Mouse (Mus musculus): Measurements from ENCODE around the gene Hba-a1. TPM values are rescaled to one million over a fixed set of nuclear protein-coding genes. Genes with fewer than 3 reads are reported as not detected.

Hba-a1 gene
- polyA plus RNA-seq, 1 experiment from 2014 or later, result 2,517 TPM

DNA sequence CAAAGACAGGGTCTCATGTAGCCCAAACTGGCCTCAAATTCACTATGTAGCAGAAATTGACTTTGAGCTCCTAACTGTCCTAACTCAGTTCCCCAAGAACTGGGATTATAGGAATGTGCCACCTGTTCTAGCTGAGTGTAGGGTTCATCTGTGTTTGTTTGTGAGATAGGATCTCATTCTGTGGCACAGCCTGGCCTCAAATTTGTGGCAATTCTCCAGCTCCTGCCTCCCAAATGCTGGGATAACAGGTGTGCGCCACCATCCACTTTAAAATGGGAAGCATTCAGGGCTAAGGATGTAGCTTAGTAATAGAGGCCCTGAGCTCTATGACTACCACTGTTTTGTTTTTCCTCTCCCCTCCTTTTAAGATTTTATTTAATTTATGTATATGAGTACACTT, 30.2 kb upstream of the Hba-a1 start:
- Histone ChIP-seq H3K4me1 (replicated peaks; ENCODE audit: control insufficient read depth, insufficient read depth, low read length) (no peaks in the 10 kb centered on the region), H3K4me2 (replicated peaks) (no peak overlapping the region), H3K9ac (no peak overlapping the region), H3K27me3 (ENCODE audit: control insufficient read depth, insufficient read depth, low read length) (no peaks in the 10 kb centered on the region), H3K4me3 (replicated peaks; ENCODE audit: low read length) (no peak overlapping the region), H3K27ac (no peak overlapping the region), H3K36me3 (replicated peaks; ENCODE audit: control insufficient read depth, insufficient read depth) (peaks cover 58% of the 10 kb centered on the region), H3K9me3 (ENCODE audit: control insufficient read depth, low read length) (no peaks in the 10 kb centered on the region)
- ATAC-seq (ENCODE audit: low FRiP score) (no peak), DNase-seq (ENCODE audit: low spot score) (no peak)
- 86% methylated on average over 1 of the region's 1 CpGs for WGBS

DNA sequence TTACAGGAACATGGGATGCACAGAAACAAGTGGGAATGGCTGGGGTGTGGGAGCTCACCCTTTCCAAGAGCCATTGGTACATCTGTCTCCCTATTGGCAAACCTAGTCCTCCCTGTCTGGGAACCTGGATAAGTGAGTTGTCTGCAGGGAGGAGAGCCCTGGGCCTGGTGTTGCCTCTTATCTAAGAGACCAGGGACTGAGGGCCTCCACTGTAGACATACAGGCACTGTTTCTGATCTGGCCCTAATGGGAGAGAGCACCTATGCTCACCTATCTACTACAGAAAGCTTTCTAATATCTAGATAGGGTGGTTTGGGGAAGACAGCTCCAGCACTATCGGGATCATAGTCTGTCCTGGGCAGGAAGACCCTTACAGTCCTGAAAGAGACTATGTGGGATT, 27.2 kb upstream of the Hba-a1 start:
- no peaks in the 10 kb centered on the region for H3K9me3 ChIP-seq (ENCODE audit: control insufficient read depth, low read length)
- H3K4me2 ChIP-seq (replicated peaks), result no peak overlapping the region
- DNase-seq (ENCODE audit: low spot score), result no peak
- H3K27ac ChIP-seq, result no peak overlapping the region
- WGBS, result 97% methylated on average over 1 of the region's 1 CpGs
- H3K36me3 ChIP-seq (replicated peaks; ENCODE audit: control insufficient read depth, insufficient read depth), result peaks cover 51% of the 10 kb centered on the region
- no peaks in the 10 kb centered on the region for H3K4me1 ChIP-seq (replicated peaks; ENCODE audit: control insufficient read depth, insufficient read depth, low read length)
- no peak for ATAC-seq (ENCODE audit: low FRiP score)
- peak overlapping the region; percentile 24; the same call in 1 of the 2 replicates for H3K9ac ChIP-seq
- H3K4me3 ChIP-seq (replicated peaks; ENCODE audit: low read length), result no peak overlapping the region
- H3K27me3 ChIP-seq (ENCODE audit: control insufficient read depth, insufficient read depth, low read length), result no peaks in the 10 kb centered on the region

DNA sequence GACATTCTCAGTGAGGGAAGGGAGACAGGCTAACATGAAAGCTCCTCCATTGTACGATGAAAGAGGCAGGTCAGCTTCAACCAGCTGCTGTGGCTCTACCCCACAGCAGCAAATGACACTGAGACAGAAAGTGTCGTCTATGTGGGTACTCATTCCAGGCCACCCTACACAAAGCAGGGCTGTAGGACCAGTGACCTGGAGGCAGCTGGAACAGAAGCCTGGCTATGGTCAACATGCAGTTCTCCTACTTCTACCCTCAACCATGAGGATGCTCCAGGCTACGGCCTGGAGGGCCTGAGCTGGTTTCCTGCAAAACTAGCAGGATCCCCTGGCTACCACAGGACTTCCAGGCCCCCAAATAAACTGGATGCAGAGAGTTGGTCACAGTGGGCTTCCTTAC, 26.7 kb upstream of the Hba-a1 start:
- Histone ChIP-seq H3K27me3 (ENCODE audit: control insufficient read depth, insufficient read depth, low read length) (no peaks in the 10 kb centered on the region), H3K27ac (no peak overlapping the region), H3K9me3 (ENCODE audit: control insufficient read depth, low read length) (no peaks in the 10 kb centered on the region), H3K9ac (no peak overlapping the region), H3K4me3 (replicated peaks; ENCODE audit: low read length) (no peak overlapping the region), H3K4me1 (replicated peaks; ENCODE audit: control insufficient read depth, insufficient read depth, low read length) (no peaks in the 10 kb centered on the region), H3K4me2 (replicated peaks) (no peak overlapping the region), H3K36me3 (replicated peaks; ENCODE audit: control insufficient read depth, insufficient read depth) (peaks cover 47% of the 10 kb centered on the region)
- DNase-seq (ENCODE audit: low spot score) (no peak), ATAC-seq (ENCODE audit: low FRiP score) (no peak)
- 88% methylated on average over 3 of the region's 3 CpGs for WGBS

DNA sequence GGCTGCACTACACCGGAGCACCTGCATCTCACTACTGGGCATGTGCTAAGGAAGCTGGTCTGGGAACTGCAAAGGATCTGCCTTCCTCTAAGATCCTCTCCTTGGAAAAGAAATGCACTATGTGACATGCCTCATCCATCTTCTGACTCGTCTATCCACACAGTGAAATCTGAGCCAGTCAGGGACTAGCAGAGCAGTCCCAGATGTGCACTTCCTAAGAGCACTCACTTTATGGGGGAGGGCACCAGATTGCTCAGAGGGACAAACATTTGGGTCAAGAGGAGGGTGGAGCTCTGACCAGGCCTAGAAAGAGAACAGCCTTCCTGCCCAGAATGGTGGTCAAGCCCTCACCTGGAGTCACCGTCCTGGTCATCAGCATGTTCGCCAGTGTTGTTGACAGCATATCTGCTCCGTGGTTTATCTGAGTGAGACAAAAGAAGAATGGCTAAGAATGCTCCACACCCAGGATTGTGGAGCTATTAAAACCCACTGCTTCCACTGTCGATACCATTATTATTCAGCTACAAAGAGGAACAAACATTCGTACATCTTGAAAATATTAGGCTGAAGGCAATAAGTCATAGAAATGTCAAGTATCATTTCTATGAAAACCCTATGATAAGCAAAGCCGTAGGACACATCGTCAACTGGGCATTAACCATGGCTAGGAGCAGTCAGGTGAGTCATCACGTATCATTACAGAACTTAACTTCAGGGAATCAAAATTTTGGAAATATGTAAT, 20.5 kb upstream of the Hba-a1 start:
- H3K4me1 ChIP-seq (replicated peaks; ENCODE audit: control insufficient read depth, insufficient read depth, low read length), result peaks cover 15% of the 10 kb centered on the region
- H3K4me2 ChIP-seq (replicated peaks), result no peak overlapping the region
- DNase-seq (ENCODE audit: low spot score), result no peak
- H3K9ac ChIP-seq, result no peak overlapping the region
- ATAC-seq (ENCODE audit: low FRiP score), result no peak
- no peak overlapping the region for H3K27ac ChIP-seq
- H3K4me3 ChIP-seq (replicated peaks; ENCODE audit: low read length), result no peak overlapping the region
- H3K9me3 ChIP-seq (ENCODE audit: control insufficient read depth, low read length), result no peaks in the 10 kb centered on the region
- no peaks in the 10 kb centered on the region for H3K27me3 ChIP-seq (ENCODE audit: control insufficient read depth, insufficient read depth, low read length)
- H3K36me3 ChIP-seq (replicated peaks; ENCODE audit: control insufficient read depth, insufficient read depth), result peaks cover 16% of the 10 kb centered on the region
- 86% methylated on average over 10 of the region's 10 CpGs for WGBS

DNA sequence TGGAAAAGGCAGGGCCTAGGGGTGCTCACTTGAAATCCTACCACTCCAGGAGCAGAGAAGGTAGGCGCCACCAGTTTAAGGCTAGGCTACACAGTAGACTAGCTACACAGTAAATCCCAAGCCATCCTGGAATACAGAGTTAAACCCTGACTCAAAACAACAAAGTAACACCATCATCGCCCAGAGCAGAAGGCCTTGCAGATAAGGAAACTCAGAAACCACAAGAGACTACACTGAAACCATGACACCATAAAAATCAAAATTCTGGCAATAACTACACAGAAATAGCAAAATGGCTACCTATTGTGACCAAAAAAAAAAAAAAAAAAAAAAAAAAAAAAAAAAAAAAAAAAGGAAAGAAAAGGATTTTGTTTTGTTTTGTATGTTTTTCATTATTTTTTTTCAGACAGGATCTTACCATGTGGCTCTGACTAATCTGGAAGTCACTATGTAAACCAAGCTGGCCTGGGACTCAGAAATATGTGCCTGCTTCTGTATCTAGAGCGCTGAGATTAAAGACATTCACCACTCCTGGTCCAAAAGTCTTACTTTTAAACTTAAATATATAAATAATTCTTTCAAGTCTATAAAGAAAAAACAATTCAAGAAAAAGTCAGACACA, 18.1 kb upstream of the Hba-a1 start:
- DNase-seq (ENCODE audit: low spot score), result no peak
- Histone ChIP-seq H3K4me3 (replicated peaks; ENCODE audit: low read length) (no peak overlapping the region), H3K4me1 (replicated peaks; ENCODE audit: control insufficient read depth, insufficient read depth, low read length) (peaks cover 20% of the 10 kb centered on the region), H3K9me3 (ENCODE audit: control insufficient read depth, low read length) (no peaks in the 10 kb centered on the region), H3K4me2 (replicated peaks) (no peak overlapping the region), H3K27ac (no peak overlapping the region), H3K36me3 (replicated peaks; ENCODE audit: control insufficient read depth, insufficient read depth) (peaks cover 9% of the 10 kb centered on the region), H3K27me3 (ENCODE audit: control insufficient read depth, insufficient read depth, low read length) (no peaks in the 10 kb centered on the region), H3K9ac (no peak overlapping the region)
- no peak for ATAC-seq (ENCODE audit: low FRiP score)
- WGBS, result 96% methylated on average over 3 of the region's 3 CpGs

DNA sequence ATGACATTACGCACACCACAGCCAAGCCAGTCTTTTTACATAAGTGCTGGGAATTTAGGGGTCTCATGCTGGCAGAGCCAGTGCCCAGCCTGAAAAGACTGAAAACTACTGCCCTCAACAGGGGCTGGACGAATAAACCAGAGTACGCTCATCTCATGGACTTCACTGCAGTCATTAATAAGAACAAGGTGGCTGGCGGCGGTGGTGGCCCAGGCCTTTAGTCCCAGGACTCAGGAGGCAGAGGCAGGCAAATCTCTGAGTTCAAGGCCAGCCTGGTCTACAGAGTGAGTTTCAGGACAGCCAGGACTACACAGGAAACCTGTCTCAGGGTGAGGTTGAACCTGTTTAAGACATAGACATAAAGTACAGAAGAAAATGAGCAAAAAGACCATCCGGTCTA, 17.1 kb upstream of the Hba-a1 start:
- no peaks in the 10 kb centered on the region; the same call in 1 of the 2 replicates for H3K36me3 ChIP-seq (replicated peaks; ENCODE audit: control insufficient read depth, insufficient read depth)
- H3K27ac ChIP-seq, result no peak overlapping the region
- H3K4me2 ChIP-seq (replicated peaks), result no peak overlapping the region
- 96% methylated on average over 6 of the region's 6 CpGs for WGBS
- DNase-seq (ENCODE audit: low spot score), result no peak
- H3K4me3 ChIP-seq (replicated peaks; ENCODE audit: low read length), result no peak overlapping the region
- H3K4me1 ChIP-seq (replicated peaks; ENCODE audit: control insufficient read depth, insufficient read depth, low read length), result peaks cover 20% of the 10 kb centered on the region
- ATAC-seq (ENCODE audit: low FRiP score), result no peak
- H3K27me3 ChIP-seq (ENCODE audit: control insufficient read depth, insufficient read depth, low read length), result no peaks in the 10 kb centered on the region
- no peaks in the 10 kb centered on the region for H3K9me3 ChIP-seq (ENCODE audit: control insufficient read depth, low read length)
- H3K9ac ChIP-seq, result no peak overlapping the region

DNA sequence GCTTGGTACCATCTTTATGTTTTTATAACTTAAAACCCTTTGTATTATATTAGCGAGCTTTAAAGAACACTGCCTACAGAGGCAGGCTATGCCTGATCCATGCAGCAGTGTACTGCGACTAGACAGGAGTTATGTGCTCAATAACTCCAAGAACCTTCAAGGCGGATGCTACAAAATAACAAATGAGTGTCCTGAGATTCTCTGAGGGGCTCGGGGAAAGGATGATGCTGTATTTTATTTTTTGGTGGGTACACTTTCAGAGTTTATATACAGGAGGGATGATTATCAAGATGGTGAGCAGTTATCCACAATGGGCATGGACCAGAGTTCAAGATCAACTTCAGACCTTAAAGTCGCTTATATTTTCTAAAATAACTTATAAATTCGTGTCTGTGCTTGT, 16.5 kb upstream of the Hba-a1 start:
- Histone ChIP-seq H3K4me3 (replicated peaks; ENCODE audit: low read length) (peak overlapping the region; percentile 72), H3K4me1 (replicated peaks; ENCODE audit: control insufficient read depth, insufficient read depth, low read length) (peaks cover 20% of the 10 kb centered on the region), H3K4me2 (replicated peaks) (peak overlapping the region; percentile 60), H3K27ac (peak overlapping the region; percentile 92), H3K27me3 (ENCODE audit: control insufficient read depth, insufficient read depth, low read length) (no peaks in the 10 kb centered on the region), H3K9ac (peak overlapping the region; percentile 96), H3K36me3 (replicated peaks; ENCODE audit: control insufficient read depth, insufficient read depth) (no peaks in the 10 kb centered on the region; the same call in 1 of the 2 replicates), H3K9me3 (ENCODE audit: control insufficient read depth, low read length) (no peaks in the 10 kb centered on the region)
- WGBS, result 27% methylated on average over 6 of the region's 6 CpGs
- ATAC-seq (ENCODE audit: low FRiP score) (no peak), DNase-seq (ENCODE audit: low spot score) (no peak)

DNA sequence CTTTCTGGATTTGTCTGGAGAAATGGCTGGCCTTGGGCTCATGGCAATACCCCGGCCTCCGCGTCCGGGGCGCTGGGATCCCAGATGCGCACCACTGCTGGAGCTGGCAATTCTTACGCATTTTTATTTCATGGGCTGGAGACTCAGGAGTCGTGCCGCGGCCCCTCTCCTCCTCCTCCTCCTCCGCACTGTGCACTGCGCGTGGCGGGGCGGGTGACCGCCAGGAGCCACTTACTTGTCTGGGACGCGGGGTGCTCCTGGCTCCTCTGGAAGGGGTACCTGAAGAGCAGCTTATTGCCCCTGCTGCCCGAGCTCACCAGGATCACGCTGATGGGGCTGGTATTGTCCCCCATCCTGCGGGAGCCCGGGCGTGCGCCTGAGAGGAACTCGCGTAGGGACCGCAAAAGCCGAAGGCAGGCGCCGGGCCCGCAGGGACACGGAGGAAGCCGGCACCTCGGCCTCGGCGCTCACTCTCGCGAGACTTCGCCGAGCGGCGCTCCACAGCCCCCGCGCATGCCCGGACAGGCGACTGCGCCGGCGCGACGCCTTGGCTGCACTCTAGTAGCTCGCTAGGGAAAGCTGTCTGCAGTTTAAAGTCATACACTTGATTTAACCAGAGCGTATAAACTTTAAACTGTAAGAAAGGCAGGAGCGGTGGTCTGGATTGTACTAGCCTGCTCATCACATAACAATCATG, 16.0 kb upstream of the Hba-a1 start, which contains the start of gene Nprl3:
Gene Nprl3 (minus strand): TSS at position 520 of the 697 bp plus-strand sequence.
- Histone ChIP-seq H3K4me3 (replicated peaks; ENCODE audit: low read length) (peak within 1 kb of the TSS; percentile 72), H3K27me3 (ENCODE audit: control insufficient read depth, insufficient read depth, low read length) (no peaks in the 10 kb centered on the region), H3K4me1 (replicated peaks; ENCODE audit: control insufficient read depth, insufficient read depth, low read length) (peaks cover 20% of the 10 kb centered on the region), H3K4me2 (replicated peaks) (peak within 1 kb of the TSS; percentile 60), H3K9me3 (ENCODE audit: control insufficient read depth, low read length) (no peaks in the 10 kb centered on the region), H3K27ac (peak within 1 kb of the TSS; percentile 92), H3K9ac (peak within 1 kb of the TSS; percentile 96), H3K36me3 (replicated peaks; ENCODE audit: control insufficient read depth, insufficient read depth) (no peaks in the 10 kb centered on the region)
- DNase-seq (ENCODE audit: low spot score), result peak; percentile 95
- under 1% methylated on average over 54 of the region's 54 CpGs for whole genome bisulfite sequencing
- ATAC-seq (ENCODE audit: low FRiP score), result peak; percentile 99

DNA sequence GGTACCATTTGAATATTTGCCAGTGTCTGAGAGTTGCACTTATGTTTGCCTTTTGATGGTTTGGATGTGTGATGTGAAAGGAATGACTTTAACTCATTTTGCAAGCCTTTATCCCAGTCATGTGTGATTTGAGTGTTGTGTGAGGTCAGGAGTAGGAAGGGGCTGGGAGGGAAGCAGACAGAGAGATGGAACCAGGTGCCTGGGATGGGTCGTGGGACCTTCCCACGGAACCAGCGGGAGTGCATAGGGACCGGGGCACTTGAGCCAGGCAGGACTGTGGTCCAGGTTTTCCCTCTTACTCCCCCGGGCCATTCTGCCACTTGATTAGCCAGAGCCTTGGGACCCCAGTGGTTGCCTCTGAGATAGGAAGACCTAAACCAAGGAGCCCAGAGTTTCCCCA, 15.3 kb upstream of the Hba-a1 start:
- peak overlapping the region; percentile 96 for H3K9ac ChIP-seq
- DNase-seq (ENCODE audit: low spot score) (no peak), ATAC-seq (ENCODE audit: low FRiP score) (peak; percentile 25; the same call in 1 of the 2 replicates)
- H3K4me2 ChIP-seq (replicated peaks), result peak overlapping the region; percentile 60
- no peaks in the 10 kb centered on the region for H3K36me3 ChIP-seq (replicated peaks; ENCODE audit: control insufficient read depth, insufficient read depth)
- peaks cover 20% of the 10 kb centered on the region for H3K4me1 ChIP-seq (replicated peaks; ENCODE audit: control insufficient read depth, insufficient read depth, low read length)
- H3K4me3 ChIP-seq (replicated peaks; ENCODE audit: low read length), result peak overlapping the region; percentile 72
- peak overlapping the region; percentile 92 for H3K27ac ChIP-seq
- H3K9me3 ChIP-seq (ENCODE audit: control insufficient read depth, low read length), result no peaks in the 10 kb centered on the region
- no peaks in the 10 kb centered on the region for H3K27me3 ChIP-seq (ENCODE audit: control insufficient read depth, insufficient read depth, low read length)
- 24% methylated on average over 5 of the region's 5 CpGs for WGBS

Measured in hindbrain, embryonic 14.5 days (tissue).